Mouse (Mus musculus) A20 (cell line): ENCODE measurements around the gene Sema4a.

Source experiments
- DNase-seq: peaks from one replicate; pipeline ENCODE4 v3.0.0-alpha.2; 2011; ENCODE audit warnings: low read depth, low spot score

Gene Sema4a

GRCm38 (mm10) chr3:88460983-88461696 is at the start of gene Sema4a:
Gene Sema4a (minus strand): TSS chr3:88461182.
- DNase-seq = no peak

DNA sequence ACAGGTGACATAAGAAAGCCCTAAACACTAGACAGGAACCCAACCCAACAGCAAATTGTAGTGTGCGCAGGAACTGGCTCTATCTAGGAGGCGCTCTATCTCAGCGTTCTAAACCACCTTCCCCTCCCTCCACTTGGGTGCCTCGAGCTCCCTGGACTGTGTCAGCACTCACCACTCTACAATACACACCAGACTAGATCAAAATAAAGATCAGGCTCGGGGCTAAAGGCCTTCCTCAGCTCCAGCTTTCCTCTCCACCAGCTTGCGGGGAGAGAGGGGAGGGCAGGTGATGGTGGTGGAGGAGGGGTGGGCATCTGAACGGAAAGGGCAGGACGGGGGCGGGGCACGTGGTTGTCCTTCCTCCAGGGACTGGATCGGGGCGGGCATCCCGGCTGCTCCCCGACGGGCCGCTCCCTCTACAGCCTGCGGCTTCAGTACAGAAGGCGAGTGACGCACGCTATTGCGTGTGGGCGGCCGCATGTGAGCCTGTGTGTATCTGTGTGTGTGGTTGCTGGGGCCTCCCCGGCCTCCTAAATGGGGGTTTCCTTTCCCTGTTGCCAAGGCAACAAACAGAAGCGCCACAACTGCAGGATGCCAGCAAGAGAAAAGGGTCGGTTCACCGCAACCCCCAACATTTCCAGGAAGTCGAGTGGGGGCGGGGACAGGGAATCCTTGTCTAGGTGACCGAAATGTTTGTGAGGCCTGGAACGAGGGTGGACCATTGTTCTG is 48.9 kb upstream of the Sema4a start, which contains the start of gene Lmna:
Gene Lmna (minus strand): TSS at position 265 of the 729 bp plus-strand sequence.
- DNase-seq = peak; percentile 94

- DNase-seq = no peak
These were observed 48.3 kb upstream of the Sema4a start for GRCm38 (mm10) chr3:88509250-88509649.

- no peak for DNase-seq
These were observed 44.8 kb upstream of the Sema4a start for GRCm38 (mm10) chr3:88505765-88506164.

GRCm38 (mm10) chr3:88505081-88505480 is 44.1 kb upstream of the Sema4a start:
- no peak for DNase-seq

GRCm38 (mm10) chr3:88503881-88504746 is 43.1 kb upstream of the Sema4a start:
- no peak for DNase-seq

- DNase-seq = no peak
These were observed 42.5 kb upstream of the Sema4a start for GRCm38 (mm10) chr3:88503505-88503863.

DNA sequence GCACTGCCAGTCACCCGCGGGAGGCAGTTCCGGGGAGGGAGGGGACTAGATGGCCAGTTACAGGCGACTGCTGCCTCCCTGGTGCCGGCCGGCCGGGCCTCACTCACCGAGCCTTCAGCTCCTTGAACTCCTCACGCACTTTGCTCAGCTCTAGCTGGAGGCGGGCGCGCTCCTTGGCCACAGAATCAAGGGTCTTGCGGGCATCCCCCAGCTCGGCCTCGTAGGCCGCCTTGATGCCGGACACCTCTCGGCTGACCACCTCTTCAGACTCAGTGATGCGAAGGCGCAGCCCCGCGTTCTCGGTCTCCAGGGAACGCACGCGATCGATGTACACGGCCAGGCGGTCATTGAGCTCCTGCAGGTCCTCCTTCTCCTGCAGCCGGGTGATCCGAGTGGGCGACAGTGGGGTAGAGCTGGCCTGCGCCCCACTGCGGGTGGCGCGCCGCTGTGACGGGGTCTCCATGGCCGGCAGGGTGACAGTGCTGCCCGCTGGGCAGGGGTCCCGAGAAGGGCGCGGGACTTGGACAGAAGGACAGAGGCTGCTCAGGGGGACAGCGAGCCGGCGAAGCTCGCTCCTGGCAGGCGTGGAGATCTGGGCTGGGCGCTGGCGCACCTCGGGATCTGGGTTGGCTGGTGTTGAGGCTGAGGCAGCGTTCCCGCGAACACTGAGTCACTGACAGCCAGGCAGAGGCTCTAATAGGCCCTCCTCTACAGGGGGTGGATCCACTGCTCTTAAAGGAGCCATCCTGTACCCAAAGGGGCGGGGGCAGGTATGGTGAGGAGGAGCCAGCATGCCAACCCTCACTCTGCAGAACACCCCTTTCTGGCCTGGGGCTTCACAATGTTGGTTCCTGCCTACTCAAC is 41.9 kb upstream of the Sema4a start:
- DNase-seq = no peak

- no peak for DNase-seq
These were observed 41.1 kb upstream of the Sema4a start for GRCm38 (mm10) chr3:88502031-88502571.

DNA sequence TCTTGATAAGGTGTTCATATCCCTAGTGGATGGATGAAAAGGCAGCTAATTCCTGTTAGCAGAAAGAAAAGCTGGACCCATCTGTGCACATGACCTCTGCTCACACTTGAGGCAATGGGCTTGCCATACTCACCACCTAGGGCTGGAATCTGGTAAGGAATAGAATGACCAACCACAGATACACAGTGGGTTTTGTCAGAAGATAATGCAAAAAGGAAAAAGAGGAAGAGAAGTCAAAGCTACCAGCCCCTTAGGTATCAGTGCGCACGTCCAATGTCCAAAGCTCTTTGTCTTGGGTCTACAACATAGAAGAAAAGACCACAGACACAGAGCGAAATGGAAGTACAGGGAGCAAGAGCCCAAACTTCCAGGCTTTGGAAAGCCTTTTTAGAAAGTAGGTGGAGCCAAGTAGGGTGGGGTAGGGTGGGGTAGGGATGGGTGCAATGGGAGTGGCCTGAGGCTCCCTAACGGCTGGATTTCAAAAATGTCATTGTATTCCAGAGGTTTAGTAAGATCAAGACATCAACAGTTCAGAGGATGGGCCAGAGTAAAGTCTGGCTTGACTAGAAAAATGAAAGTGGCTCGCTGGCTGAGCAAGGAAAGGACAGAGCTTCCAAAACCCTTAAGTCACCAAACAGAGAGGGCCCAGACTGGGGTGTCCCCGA is 40.5 kb upstream of the Sema4a start:
- DNase-seq = no peak

DNA sequence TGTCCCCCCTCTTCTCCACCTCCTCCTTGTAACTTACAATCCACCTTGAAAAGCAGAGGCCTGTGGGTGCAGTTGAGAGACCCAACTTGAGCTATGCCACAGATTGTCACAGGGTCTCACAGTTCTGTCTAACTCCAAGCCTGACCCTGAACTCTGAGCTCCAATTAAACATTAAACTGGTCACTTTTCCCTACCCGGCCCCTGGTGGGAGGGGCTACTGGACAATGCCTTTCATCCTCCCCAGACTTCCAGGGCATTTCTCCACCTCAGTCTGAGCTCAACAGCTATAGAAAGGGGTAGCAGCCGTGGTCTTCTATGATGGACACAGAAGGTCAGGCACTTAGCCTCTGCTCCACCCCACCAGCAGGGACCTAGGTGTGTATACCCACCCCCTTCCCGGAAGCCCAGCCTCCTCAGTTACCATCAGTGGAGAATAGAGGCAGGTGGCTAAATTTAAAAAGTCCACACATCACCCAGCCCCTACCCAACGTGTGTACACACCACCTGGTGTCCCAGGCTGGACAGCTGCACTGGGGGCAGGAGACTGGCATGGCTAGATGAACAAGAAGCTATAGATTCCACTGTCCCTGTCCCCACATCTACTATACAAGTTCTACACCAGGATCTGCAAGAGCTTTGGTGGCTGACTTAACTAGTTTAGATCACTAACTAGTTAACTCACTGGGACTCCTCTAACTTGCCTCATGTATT is 39.8 kb upstream of the Sema4a start:
- DNase-seq = no peak

DNA sequence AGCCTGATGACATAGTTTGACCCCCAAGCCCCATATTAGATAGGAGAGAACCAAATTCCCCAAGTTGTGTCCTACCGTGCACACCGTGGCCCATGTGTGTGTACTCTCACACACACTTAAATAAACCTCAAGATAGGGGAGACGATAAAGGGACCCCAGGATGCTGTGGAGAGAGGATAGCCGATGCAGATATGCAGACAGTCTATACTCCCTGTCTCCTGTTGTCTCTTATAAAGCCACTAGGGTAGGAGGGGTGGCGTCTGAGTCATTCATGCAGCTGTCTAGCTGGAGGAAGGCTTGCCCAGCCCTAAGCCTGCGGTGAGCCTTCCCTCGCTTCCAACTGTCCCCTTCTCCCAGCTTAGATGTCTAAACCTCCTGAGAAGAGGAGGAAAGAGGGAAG is 39.1 kb upstream of the Sema4a start:
- no peak for DNase-seq

DNA sequence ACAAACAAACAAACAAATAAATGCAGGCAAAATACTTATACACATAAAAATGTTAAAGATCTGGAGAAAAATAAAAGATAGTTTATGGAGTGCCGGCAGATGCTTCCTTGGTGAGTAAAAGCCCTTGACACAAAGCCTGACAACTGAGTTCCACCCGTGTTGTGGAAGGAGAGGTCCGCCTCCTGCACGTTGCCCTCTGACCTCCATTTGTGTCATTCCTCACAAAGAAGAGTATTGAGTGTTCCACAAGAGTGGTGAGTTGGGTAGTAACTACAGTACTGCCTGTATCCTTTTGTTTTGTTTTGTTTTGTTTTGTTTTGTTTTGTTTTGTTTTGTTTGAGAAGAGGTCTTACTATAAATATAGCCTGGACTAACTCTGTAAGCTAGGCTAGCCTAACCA is 38.6 kb upstream of the Sema4a start:
- DNase-seq = no peak

- DNase-seq = no peak
These were observed 34.9 kb upstream of the Sema4a start for GRCm38 (mm10) chr3:88495741-88496415.

GRCm38 (mm10) chr3:88494836-88495628 is 34.0 kb upstream of the Sema4a start:
- no peak for DNase-seq

DNA sequence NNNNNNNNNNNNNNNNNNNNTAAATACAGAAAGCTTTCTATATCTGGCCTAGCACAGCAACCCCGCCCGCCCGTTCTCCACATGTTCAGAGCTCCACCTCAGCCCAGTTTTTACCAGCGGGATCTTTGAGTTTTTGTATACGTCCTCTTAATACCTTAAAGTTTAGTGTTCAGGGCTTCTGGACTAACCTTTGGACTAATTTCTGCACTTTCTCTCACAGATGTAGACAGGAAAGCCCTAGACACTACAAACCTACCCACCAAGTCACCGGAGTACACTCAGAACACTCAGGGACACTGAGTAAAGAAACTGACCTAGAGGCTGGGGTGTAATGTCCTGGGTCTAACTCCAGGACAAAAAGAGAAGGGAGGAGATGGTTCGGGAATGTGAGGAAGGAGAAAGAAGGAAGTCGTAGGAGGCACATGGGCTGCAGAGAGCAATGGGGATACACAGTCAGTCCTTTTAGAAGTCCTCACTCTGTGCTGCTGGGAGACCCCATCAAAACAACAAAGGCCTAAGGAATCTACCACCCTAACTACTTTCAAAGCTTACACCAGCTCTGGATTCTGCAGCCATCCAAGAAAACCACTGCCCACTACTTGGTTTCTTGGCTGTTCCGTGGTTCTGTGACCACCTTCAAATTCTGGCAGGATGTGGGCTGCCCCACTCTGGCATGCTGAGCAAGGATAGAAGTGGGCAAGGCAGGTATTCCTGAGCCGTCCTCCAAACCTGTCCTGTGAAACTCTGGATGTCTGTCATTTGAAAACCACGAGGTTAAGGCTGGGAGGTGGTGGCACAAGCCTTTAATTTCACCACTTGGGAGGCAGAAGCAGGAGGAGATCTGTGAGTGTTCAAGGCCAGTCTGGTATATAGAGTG is 33.0 kb upstream of the Sema4a start:
- DNase-seq = no peak

DNA sequence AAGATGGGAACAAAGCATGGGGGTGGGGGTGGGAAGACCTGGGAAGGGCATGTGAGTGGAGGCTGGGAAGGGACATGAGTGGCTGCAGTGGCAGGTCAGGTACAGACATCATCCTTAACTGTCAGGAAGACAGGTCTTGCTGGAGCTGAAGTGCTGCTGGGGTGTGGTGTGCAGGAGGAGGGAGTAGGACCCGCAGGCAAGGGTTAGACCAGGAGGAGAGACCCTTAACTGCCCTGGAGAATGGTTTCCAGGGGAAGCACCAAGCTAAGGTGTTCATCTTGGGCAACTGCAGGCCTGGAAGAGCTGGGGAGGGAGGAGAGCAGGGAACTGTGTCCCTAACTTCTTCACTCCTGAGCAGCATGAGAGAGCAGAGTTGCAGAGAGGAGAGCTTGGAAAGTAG is 26.4 kb upstream of the Sema4a start:
- DNase-seq = no peak
